Mouse (Mus musculus): ENCODE results near the gene Timm17b.
A peak's percentile ranks its signal among the peaks of the same experiment; 100 is the strongest.

The Timm17b gene

DNA sequence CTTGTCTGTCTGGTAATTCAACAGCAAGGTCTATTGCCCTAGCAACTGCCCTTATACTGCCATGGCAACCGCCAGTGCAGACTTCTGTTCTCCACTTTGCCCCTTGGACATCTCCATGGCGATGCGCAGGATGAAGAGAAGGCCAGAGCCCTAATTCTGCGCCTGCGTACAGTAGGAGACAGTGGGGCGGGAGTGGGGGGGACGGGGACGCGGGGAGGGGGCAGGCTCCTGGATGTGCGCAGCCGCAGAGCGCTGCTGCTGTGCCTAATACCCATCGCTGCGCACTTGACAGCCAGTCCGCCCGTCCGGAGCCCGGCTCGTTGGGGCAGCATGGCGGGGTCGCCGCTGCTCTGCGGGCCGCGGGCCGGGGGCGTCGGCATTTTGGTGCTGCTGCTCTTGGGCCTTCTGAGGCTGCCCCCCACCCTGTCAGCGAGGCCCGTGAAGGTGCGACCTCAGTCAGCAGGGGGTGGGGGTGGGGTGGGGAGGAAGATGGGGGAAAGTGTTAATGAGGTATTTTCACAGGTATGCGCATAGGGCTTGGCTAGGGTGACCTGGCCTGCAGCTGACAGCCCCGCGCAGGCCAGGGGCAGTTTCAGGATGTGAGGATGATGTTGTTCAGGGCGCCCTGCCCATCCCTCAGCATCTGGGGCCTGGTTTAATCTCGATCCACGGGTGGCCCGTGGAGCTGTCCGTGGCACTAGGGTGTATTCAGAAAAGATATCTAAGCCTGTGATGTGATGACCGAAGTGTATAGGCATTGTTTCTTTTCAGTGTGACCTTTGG lies 20.6 kb downstream of the Timm17b start, which contains the start of gene Pcsk1n:
Pcsk1n (plus strand) TSS at position 222 of the 783 bp plus-strand sequence.
- peak; percentile 40 to 47 for DNase-seq (ENCODE audit: low spot score in 2 of 2)

DNA sequence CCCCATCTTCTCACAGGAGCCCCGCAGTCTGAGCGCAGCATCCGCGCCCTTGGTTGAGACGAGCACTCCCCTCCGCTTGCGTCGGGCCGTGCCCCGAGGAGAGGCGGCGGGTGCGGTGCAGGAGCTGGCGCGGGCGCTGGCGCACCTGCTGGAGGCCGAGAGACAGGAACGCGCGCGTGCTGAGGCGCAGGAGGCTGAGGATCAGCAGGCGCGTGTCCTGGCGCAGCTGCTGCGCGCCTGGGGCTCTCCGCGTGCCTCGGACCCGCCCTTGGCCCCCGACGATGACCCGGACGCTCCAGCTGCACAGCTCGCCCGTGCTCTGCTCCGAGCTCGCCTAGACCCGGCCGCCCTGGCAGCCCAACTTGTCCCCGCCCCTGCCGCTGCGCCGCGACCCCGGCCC lies 22.9 kb downstream of the Timm17b start:
- peak; percentile 12 to 15 for DNase-seq (ENCODE audit: low spot score in 2 of 2)

DNA sequence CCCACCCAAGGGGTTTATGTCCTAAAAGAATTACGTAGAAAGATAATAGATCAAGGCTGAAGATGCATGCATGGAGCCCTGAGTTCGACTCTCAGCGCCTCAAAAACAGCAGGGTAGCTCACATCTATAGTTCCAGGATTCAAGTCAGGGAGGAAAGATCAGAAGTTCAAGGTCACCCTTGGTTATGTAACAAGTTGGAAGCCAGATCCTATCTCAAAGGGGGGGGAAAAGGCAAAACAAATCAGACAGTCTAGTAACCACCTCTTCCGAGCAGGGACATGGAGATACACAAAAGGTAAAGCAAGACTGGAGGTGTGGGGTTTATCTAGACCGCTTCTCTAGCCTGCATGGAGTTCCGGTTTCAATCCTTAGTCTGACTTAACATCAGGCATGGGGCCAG lies 27.1 kb downstream of the Timm17b start:
- DNase-seq (ENCODE audit: low spot score in 2 of 2), result no peak

DNA sequence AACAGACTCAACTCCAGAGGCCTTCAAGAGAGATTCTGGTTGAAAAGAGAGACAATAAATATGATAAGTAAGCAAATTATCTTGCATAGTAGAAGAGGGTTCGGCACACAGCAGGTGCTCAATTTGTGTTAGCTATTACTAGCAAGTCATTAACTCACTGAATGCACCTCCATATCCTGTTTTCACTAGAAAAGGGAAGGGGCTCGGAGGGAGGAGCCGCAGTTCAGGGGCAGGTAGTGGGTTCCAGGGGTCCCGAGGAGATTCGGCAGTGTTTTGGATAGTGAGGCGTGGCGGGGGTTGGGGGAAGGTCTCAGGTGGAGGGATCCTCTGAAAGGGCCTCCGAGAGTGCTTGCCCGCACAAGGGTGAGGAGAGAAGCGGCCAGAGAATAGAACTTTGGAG lies 28.0 kb downstream of the Timm17b start:
- DNase-seq (ENCODE audit: low spot score in 2 of 2), result no peak

DNA sequence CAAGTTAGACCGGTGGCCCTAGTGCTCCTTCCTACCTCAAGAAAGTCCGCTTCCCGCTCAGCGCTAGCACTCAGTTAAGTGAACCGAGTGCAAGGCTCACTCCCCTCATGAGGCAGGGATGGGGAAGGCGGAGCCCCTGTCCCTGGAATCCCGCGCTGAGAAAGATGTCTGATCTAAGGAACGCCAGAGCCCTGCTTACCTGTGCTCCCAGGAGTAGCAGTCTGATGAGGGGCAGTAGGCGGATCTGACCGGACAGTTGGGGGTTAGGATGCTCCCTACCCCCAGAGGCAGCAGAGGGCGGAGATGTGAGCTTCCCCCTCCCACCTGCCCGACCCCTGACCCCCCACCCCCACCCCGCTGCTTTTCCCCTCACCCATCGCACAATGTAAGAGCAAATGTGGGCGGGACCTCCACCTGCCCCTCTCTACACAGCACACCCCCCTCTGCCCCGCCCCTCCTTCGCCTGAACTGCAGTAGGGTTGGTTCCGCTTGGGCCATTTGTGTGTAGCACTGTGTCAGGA lies 29.2 kb downstream of the Timm17b start, which contains the start of gene Eras:
Eras (minus strand) TSS at position 338 of the 521 bp plus-strand sequence.
- no peak for DNase-seq (ENCODE audit: low spot score in 2 of 2)

DNA sequence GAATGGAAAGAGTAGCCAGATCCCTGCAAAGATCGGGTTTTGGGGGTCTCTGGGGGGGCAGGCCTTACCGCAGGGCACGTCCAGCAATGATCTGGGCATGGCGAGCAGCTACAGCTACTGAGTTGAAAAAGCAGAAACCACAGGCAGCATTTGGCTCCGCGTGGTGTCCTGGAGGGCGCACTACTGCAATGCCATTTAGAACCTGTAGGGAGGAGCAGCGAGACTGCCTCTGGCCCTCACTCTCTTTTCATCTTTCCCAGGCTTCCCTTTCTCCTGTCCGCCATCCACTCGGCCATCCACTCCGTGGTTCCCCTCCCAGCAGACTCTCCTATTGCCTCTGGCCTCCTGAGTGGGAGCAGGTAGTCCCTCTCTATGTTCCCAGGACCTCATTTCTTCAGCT lies 37.7 kb downstream of the Timm17b start:
- no peak for DNase-seq (ENCODE audit: low spot score in 2 of 2)

DNA sequence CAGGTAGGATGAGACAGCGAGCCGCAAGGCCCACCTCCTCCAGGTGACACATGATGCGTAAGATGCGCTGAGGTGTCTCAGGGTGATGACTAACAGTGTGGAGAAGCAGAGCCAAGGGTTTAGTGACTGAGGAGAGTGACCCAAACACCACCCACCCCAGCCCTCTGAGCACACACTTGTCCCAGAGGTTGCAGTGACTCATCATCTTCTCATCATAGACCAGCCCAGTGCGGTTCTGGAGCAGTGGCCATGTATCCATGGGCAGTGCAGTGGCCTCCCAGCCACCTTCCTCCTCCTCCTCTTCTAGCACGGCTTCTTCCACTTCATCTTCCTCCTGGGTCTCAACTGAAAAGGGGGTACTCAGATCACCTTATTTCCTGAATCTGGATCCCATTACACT lies 38.5 kb downstream of the Timm17b start:
- DNase-seq (ENCODE audit: low spot score in 2 of 2), result no peak

DNA sequence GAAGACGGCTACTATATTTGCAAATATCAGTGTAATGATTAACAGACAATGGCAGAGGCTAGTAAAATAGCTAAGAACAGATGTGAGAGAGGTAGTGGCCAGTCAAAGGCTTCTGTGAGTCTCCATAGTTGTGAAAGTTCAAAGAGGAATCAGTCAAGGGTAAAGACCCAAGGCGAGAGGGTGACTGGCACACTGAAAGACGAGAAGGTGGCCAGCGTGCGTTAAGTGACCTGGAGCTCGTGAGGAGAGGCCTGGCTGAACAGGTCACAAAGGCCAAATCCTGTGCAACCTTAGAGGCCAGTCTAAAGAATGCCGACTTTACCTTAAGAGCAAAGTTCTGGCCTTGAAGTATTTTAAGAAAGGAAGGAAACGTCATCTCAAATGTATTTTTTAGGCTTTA lies 46.5 kb downstream of the Timm17b start:
- no peak for DNase-seq (ENCODE audit: low spot score in 2 of 2)

DNA sequence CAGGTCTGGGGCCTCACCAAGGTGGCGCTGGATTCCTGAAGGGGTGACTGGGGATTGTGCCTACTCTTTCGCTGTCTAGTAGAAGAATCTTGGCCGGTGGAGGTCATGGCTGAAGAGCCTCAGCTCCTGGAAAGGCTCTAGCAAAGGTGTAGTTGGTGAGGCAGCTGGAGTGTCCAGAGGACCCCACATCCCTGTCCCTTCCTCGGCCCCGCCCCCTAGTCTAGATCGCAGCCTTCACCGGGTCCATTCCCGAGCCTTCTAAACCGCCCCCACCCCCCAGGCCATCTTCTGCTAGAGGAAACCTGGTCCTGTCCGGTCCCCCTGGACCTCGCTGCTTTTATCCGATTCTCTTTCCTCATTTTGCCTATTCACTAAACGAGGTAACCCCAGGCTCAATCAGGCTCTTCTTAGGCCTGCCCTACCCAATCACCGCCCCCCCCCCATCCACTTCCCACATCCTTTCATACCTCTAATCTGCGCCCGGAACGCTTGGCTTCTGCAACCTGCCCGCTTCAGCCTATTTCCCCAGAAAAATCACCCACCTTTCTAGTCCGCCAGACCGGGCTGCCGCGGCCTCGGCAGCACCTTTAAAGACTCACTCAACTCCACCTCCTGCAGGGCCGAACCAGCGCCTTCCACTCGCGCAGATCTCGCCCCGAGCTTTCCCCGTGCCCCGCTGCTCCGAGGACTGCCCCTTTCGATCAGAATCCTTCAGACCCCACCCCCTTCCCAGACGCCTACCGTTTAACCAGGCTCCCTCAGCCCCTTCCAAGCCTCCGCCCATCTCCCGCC lies 48.1 kb downstream of the Timm17b start, which contains the start of gene Hdac6:
Hdac6 (minus strand) TSS at position 782 of the 792 bp plus-strand sequence.
- no peak for DNase-seq (ENCODE audit: low spot score in 2 of 2)

DNA sequence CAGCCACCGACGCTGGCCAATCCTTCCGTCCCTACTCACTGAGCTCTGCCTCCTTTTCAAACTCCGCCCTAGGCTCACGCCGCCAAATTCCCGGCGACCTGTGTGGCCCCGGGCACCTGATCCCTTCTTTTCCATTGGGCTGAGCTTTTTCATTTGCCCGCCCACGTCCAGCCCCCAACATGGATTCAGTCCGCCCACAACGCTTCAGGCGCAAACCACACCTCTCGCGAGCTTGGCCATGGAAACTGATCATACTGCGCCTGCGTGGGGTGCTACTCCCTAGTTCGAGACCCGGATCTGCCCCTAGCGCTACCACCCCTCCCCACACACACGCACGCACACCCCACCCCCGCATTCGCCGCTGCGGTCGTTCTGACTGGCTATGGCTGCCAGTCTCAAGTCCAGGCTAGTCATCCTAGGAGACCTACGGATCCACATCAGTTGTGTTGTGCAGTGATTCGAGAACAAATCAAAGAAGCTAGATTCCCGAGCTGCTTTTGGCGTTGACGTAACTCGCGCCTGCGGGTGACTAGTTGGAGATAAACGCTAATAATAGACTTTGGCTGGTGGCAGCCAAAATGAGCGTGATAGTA lies 48.8 kb downstream of the Timm17b start:
- DNase-seq (ENCODE audit: low spot score in 2 of 2), result peak; percentile 90 to 95

DNA sequence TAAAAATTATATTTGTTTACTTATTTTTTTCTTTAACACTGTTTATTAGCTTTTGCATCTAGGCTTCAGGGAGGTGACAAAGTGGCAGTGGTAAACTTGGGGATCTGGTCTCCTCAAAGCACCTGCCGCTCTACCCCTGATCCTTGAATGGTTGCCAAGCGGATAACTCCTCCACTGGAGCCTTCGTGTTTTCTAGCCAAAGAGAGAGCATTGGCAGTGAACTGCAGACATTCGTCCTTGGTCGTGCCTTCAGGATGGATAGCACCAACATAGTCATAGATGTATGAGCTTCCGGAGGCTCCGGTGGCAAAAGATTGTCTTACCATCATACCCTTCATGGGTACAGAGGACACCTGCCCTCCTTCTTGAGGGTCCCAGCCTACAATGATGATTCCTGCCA lies 50.9 kb downstream of the Timm17b start:
- no peak for DNase-seq (ENCODE audit: low spot score in 2 of 2)
